Mouse (Mus musculus) olfactory bulb, adult 2 months (tissue): Measurements from ENCODE around the gene Iqsec1.

Experiments used
- CTCF ChIP-seq: fragments of 200-500 bp; IDR thresholded peaks from 2 replicates; pipeline ENCODE4 v1.5.1; 2012; ENCODE audit warnings: low read depth, mild to moderate bottlenecking, low read length, moderate library complexity; ENCODE audit not compliant: insufficient read depth
- POLR2A ChIP-seq: fragments of 200-500 bp; IDR thresholded peaks from 2 replicates; pipeline ENCODE4 v1.6.1; 2012; ENCODE audit warnings: mild to moderate bottlenecking, low read depth, low read length, moderate library complexity; ENCODE audit not compliant: insufficient read depth

- TF ChIP-seq POLR2A = no peak
- no peak for TF ChIP-seq CTCF
These were observed 299.7 kb downstream of the Iqsec1 start for GRCm38 (mm10) chr6:90688742-90689141.
